Mouse (Mus musculus) forebrain, embryonic 11.5 days (tissue): ENCODE measurements around the gene Zswim1. TPM values are rescaled to one million over a fixed set of nuclear protein-coding genes. Genes with fewer than 3 reads are reported as not detected.
"Not testable (repeated sequence)": the region's sequence is repeated elsewhere in the genome, so short reads cannot be mapped to it uniquely, and the experiment has no call there.

Experiments
- ATAC-seq: fragments of 200-750 bp; cut with Nextera tagmentation; replicated peaks from 2 replicates; pipeline ENCODE4 v1.8.0; 2017; ENCODE audit warnings: moderate TSS enrichment; ENCODE audit not compliant: low FRiP score
- DNase-seq: peaks from one replicate; pipeline ENCODE4 v3.0.0-alpha.2; 2017; ENCODE audit warnings: low spot score
- H3K27ac ChIP-seq: fragments of 300-500 bp; sonication (generic); 2 replicates; pipeline ENCODE4 v1.5.1; 2014; ENCODE audit warnings: low read depth, low read length
- H3K27me3 ChIP-seq: fragments of 300-500 bp; sonication (generic); 2 replicates; pipeline ENCODE4 v1.6.1; 2014; ENCODE audit warnings: mild to moderate bottlenecking, low read length, mixed read lengths; ENCODE audit not compliant: control insufficient read depth, insufficient read depth
- H3K36me3 ChIP-seq: fragments of 300-500 bp; sonication (generic); 2 replicates; pipeline ENCODE4 v1.6.1; 2014; ENCODE audit warnings: mild to moderate bottlenecking, low read length, moderate library complexity, mixed read lengths; ENCODE audit not compliant: control insufficient read depth, insufficient read depth
- H3K4me1 ChIP-seq: fragments of 300-500 bp; sonication (generic); replicated peaks from 2 replicates; pipeline ENCODE4 v1.6.1; 2014; ENCODE audit warnings: low read length, mixed read lengths; ENCODE audit not compliant: control insufficient read depth, insufficient read depth
- H3K4me2 ChIP-seq: fragments of 300-500 bp; sonication (generic); 2 replicates; pipeline ENCODE4 v1.6.1; 2014; ENCODE audit warnings: low read depth, mild to moderate bottlenecking, low read length, moderate library complexity, mixed read lengths; ENCODE audit not compliant: severe bottlenecking
- H3K4me3 ChIP-seq: fragments of 300-500 bp; sonication (generic); 2 replicates; pipeline ENCODE4 v1.5.1; 2014; ENCODE audit warnings: low read depth, low read length
- H3K9ac ChIP-seq: fragments of 300-500 bp; sonication (generic); 2 replicates; pipeline ENCODE4 v1.6.1; 2014; ENCODE audit warnings: low read length
- H3K9me3 ChIP-seq: fragments of 300-500 bp; sonication (generic); 2 replicates; pipeline ENCODE4 v1.6.1; 2016; ENCODE audit warnings: low read length, mixed read lengths; ENCODE audit not compliant: control insufficient read depth
- WGBS: fragments of 180-500 bp; shearing (Covaris S2); extraction: QIAGEN DNeasy Blood & Tissue Kit; methylation state at CpG from one replicate; pipeline ENCODE4 v1.1.7; 2014; 5-methylcytosine and 5-hydroxymethylcytosine counted together
- polyA plus RNA-seq: library from polyadenylated mRNA; unstranded; fragments of >200 nt; fragmentation: Nextera tagmentation; extraction: Ambion mirVana; gene quantifications from 2 replicates; pipeline ENCODE4 v1.2.1, GENCODE M21; 2014

The Zswim1 gene
- polyA plus RNA-seq, 1 experiment from 2014 or later, result 26.4 TPM

GRCm38 (mm10) chr2:164859640-164860432, 37.4 kb downstream of the Zswim1 start:
- WGBS, result 55% methylated on average over 9 of the region's 9 CpGs

GRCm38 (mm10) chr2:164861094-164861493, 38.6 kb downstream of the Zswim1 start:
- no peak overlapping the region for H3K27ac ChIP-seq
- H3K4me2 ChIP-seq, result no peak overlapping the region
- no peak overlapping the region for H3K9ac ChIP-seq
- no peaks in the 10 kb centered on the region for H3K36me3 ChIP-seq
- no peak for DNase-seq
- peaks cover 16% of the 10 kb centered on the region for H3K27me3 ChIP-seq
- ATAC-seq, result no peak
- no peaks in the 10 kb centered on the region for H3K9me3 ChIP-seq
- H3K4me1 ChIP-seq, result peaks cover 6% of the 10 kb centered on the region
- 75% methylated on average over 4 of the region's 4 CpGs for WGBS
- H3K4me3 ChIP-seq, result no peak overlapping the region

More at GRCm38 (mm10) chr2:164859640-164860432, 37.4 kb downstream of the Zswim1 start:
- Histone ChIP-seq H3K4me3 (no peak overlapping the region), H3K27ac (no peak overlapping the region), H3K36me3 (no peaks in the 10 kb centered on the region), H3K4me2 (no peak overlapping the region), H3K27me3 (peaks cover 17% of the 10 kb centered on the region), H3K9ac (no peak overlapping the region), H3K4me1 (peaks cover 6% of the 10 kb centered on the region), H3K9me3 (no peaks in the 10 kb centered on the region)
- DNase-seq (no peak), ATAC-seq (no peak)

GRCm38 (mm10) chr2:164862179-164862861, 39.8 kb downstream of the Zswim1 start:
- Histone ChIP-seq H3K27me3 (peaks cover 9% of the 10 kb centered on the region; the same call in 1 of the 2 replicates), H3K4me3 (no peak overlapping the region), H3K9me3 (no peaks in the 10 kb centered on the region), H3K4me2 (no peak overlapping the region), H3K4me1 (peaks cover 6% of the 10 kb centered on the region), H3K27ac (no peak overlapping the region), H3K9ac (no peak overlapping the region), H3K36me3 (no peaks in the 10 kb centered on the region)
- DNase-seq, result peak; percentile 62
- WGBS, result 66% methylated on average over 9 of the region's 9 CpGs
- no peak for ATAC-seq

- DNase-seq, result not testable (repeated sequence)
These were observed 40.9 kb downstream of the Zswim1 start for GRCm38 (mm10) chr2:164863411-164863810.

GRCm38 (mm10) chr2:164864593-164864992, 42.1 kb downstream of the Zswim1 start:
- Histone ChIP-seq H3K9me3 (no peaks in the 10 kb centered on the region; the same call in 1 of the 2 replicates), H3K4me1 (no peaks in the 10 kb centered on the region), H3K36me3 (no peaks in the 10 kb centered on the region), H3K9ac (no peak overlapping the region), H3K27me3 (no peaks in the 10 kb centered on the region), H3K4me2 (no peak overlapping the region), H3K27ac (no peak overlapping the region), H3K4me3 (no peak overlapping the region)
- ATAC-seq (no peak), DNase-seq (no peak)
- WGBS, result 82% methylated on average over 4 of the region's 4 CpGs

More at GRCm38 (mm10) chr2:164863411-164863810, 40.9 kb downstream of the Zswim1 start:
- not testable (repeated sequence) for H3K4me1 ChIP-seq, H3K4me2 ChIP-seq, H3K9ac ChIP-seq, H3K27me3 ChIP-seq, ATAC-seq, H3K36me3 ChIP-seq, H3K9me3 ChIP-seq, H3K27ac ChIP-seq, H3K4me3 ChIP-seq
- WGBS, result 93% methylated on average over 7 of the region's 9 CpGs

- Histone ChIP-seq H3K9me3 (no peaks in the 10 kb centered on the region; the same call in 1 of the 2 replicates), H3K9ac (no peak overlapping the region), H3K27ac (no peak overlapping the region), H3K4me1 (no peaks in the 10 kb centered on the region), H3K4me3 (no peak overlapping the region), H3K27me3 (no peaks in the 10 kb centered on the region), H3K36me3 (no peaks in the 10 kb centered on the region), H3K4me2 (no peak overlapping the region)
- ATAC-seq, result no peak
- WGBS, result 76% methylated on average over 16 of the region's 16 CpGs
- no peak for DNase-seq
These were observed 44.5 kb downstream of the Zswim1 start for GRCm38 (mm10) chr2:164866741-164867551.

- Histone ChIP-seq H3K9ac (no peak overlapping the region), H3K27me3 (no peaks in the 10 kb centered on the region), H3K27ac (no peak overlapping the region), H3K36me3 (no peaks in the 10 kb centered on the region), H3K4me3 (no peak overlapping the region), H3K9me3 (no peaks in the 10 kb centered on the region; the same call in 1 of the 2 replicates), H3K4me1 (no peaks in the 10 kb centered on the region), H3K4me2 (no peak overlapping the region)
- WGBS, result 88% methylated on average over 7 of the region's 7 CpGs
- ATAC-seq, result no peak
- no peak for DNase-seq
These were observed 45.1 kb downstream of the Zswim1 start for GRCm38 (mm10) chr2:164867566-164867965.

GRCm38 (mm10) chr2:164868491-164868890, 46.0 kb downstream of the Zswim1 start:
- ATAC-seq (no peak), DNase-seq (no peak)
- H3K27ac ChIP-seq, result no peak overlapping the region
- no peaks in the 10 kb centered on the region for H3K4me1 ChIP-seq
- no peaks in the 10 kb centered on the region for H3K27me3 ChIP-seq
- H3K4me2 ChIP-seq, result no peak overlapping the region
- no peaks in the 10 kb centered on the region; the same call in 1 of the 2 replicates for H3K9me3 ChIP-seq
- H3K36me3 ChIP-seq, result no peaks in the 10 kb centered on the region
- no peak overlapping the region for H3K9ac ChIP-seq
- WGBS, result 83% methylated on average over 7 of the region's 7 CpGs
- no peak overlapping the region for H3K4me3 ChIP-seq
